Mouse (Mus musculus) neutrophil, adult 59 days (primary cell): Measurements from ENCODE around the gene Olfr1471. TPM values are rescaled to one million over a fixed set of nuclear protein-coding genes. Genes with fewer than 3 reads are reported as not detected.

Experiments
- total RNA-seq, 2 experiments: library from RNA; stranded (reverse); gene quantifications; 1 replicate in 1 of 2; 2 replicates in 1 of 2; pipeline ENCODE4 v1.2.4; 2023

The Olfr1471 gene
- not detected for total RNA-seq

DNA sequence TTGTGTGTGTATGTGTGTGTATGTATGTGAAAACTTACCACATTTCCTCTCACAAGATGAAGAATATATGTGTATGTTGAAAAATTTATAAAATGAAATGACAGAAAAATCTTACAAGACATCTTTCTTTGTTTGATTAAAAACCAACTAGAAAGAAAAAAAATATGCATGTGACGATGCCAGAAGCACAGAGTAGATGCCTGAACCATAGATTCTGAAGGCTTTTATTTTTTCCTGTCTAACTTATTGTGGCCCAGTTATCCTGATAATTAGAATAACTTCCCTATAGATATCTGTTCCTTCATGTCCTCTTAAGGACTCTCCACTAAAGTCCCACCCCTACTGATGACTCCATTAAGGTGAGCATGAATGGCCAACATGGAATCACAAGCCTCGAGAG lies at the start of gene Olfr1471:
Gene Olfr1471, plus strand, starts transcription at position 301 of the 400 bp plus-strand sequence.

DNA sequence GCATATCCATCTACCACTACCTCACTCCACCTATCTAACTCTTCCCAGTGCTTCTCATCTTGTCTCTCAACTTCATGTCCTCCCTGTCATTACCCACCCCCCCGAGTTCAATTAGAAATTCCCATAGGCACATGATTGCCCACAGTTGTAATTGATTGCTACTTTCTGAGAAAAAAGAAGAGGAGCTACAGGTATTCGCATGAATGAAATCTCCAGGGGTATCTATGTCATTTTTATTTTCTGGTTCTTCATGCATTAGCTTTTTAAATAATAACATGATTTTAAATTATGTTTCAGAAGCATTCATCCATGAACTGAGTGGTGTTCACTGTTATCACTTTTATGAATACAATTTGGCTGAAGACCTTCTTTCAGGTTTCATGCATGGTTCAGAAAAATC lies 35.7 kb upstream of the Olfr1471 start, which contains the start of gene Olfr1469:
Gene Olfr1469, plus strand, starts transcription at position 301 of the 400 bp plus-strand sequence.

DNA sequence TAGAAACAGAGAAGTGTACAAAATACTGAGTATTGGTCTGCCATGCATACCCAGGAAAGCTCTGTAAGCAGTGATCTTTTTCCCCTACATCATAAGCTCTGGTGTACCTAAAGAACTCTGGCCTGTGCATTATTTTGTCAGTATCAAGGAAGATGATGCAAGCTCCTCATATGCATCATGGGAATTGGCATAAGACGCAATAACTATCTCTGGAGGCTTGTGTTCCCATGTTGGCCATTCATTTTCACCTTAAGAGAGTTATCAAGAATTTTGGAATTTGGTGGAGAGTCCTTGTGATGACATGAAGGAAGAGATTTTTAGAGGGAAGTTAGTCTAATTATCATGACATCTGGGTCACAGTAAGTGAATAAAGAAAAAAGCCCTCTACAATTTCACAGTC lies 12.8 kb downstream of the Olfr1471 start, which contains the start of gene Olfr1472:
Gene Olfr1472, minus strand, starts transcription at position 101 of the 400 bp plus-strand sequence.

DNA sequence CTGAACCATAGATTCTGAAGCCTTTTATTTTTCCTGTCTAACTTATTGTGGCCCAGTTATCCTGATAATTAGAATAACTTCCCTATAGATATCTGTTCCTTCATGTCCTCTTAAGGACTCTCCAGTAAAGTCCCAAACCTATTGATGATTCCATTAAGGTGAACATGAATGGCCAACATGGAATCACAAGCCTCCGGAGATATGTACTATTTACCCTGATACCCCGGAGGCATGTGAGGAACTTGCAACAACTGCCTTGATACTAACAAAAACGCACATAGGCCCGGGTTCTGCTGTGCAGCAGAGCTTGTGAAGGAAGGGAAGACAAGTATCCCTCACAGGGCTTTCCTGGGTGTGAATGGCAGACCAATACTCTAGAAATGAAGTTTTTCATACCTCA lies 26.1 kb downstream of the Olfr1471 start, which contains the start of gene Olfr1474:
Gene Olfr1474, plus strand, starts transcription at position 301 of the 400 bp plus-strand sequence.

DNA sequence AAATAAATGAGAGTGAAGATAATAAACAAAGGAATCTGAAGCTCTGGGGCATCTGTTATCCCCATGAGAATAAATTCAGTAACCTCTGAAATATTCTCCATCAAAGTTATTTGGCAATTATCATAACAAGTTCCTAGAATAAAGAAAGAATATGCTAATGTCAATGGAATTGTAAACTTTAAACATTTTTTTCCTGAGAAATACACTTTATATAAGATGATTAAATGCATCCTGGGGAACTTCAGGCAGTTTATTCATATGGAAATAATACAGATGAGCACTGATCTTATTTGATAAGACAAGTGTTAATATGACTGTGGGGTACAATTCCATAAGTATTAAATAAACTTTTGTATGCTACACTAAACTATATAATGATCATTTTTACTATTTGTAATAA lies 36.9 kb downstream of the Olfr1471 start, which contains the start of gene Olfr1475:
Gene Olfr1475, minus strand, starts transcription at position 101 of the 400 bp plus-strand sequence.

DNA sequence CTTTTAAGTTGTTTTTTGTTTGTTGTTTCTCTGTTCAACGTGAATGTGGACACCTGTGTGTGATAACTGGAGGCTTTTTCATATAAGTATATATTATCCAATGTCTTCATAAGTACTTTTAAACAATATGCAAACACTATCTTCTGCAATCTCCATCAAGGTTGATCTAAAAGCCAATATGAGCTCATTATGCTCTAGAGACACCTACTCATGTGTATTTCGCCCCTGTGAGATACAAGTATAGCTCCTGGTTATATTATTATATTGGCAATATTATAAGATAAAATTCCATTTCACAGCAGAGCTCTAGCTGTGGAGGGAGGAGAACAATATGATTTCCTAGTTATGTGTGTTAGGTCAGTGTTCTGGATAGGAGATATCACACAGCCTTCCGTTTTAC lies 57.0 kb downstream of the Olfr1471 start, which contains the start of gene Olfr1477:
Gene Olfr1477, plus strand, starts transcription at position 301 of the 400 bp plus-strand sequence.

Other genes with a start within 250 kb of the Olfr1471 start
- gene Olfr1463, start 212.1 kb upstream of the Olfr1471 start, total RNA-seq: not detected
- gene Olfr1465, start 127.9 kb upstream of the Olfr1471 start, total RNA-seq: not detected
- not detected for gene Olfr1466, start 104.5 kb upstream of the Olfr1471 start, total RNA-seq
- gene Olfr1467, start 81.2 kb upstream of the Olfr1471 start, total RNA-seq: not detected
- not detected for gene Olfr1469, start 35.6 kb upstream of the Olfr1471 start, total RNA-seq
- gene Olfr1472, start 12.7 kb downstream of the Olfr1471 start, total RNA-seq: not detected
- not detected for gene Olfr1474, start 26.2 kb downstream of the Olfr1471 start, total RNA-seq
- gene Olfr1475, start 36.8 kb downstream of the Olfr1471 start, total RNA-seq: not detected
- not detected for gene Olfr1477, start 57.1 kb downstream of the Olfr1471 start, total RNA-seq
- not detected for gene Olfr1480, start 84.5 kb downstream of the Olfr1471 start, total RNA-seq
- gene Olfr1484, start 140.1 kb downstream of the Olfr1471 start, total RNA-seq: not detected
- not detected for gene Olfr1487, start 174.0 kb downstream of the Olfr1471 start, total RNA-seq
- gene Olfr1489, start 188.2 kb downstream of the Olfr1471 start, total RNA-seq: not detected
- not detected for gene Olfr1490, start 207.7 kb downstream of the Olfr1471 start, total RNA-seq